Mouse (Mus musculus): ENCODE results near the gene Trpv2. TPM values are rescaled to one million over a fixed set of nuclear protein-coding genes. Genes with fewer than 3 reads are reported as not detected.

Trpv2 gene
- polyA plus RNA-seq, 1 experiment = 114 TPM

- H3K4me1 ChIP-seq (ENCODE audit: control insufficient read depth, insufficient read depth, low read length) = peaks cover 15% of the 10 kb centered on the region
- H3K4me3 ChIP-seq (ENCODE audit: insufficient read depth, low read length) = peak overlapping the region; percentile 83
- TF ChIP-seq POLR2A (IDR thresholded peaks at IDR 0.05; ENCODE audit: borderline replicate concordance, low read depth, low read length) (no peak), CTCF (IDR thresholded peaks at IDR 0.05; ENCODE audit: low read depth, low read length) (no peak)
- peak overlapping the region; percentile 98 for H3K27ac ChIP-seq (ENCODE audit: insufficient read depth, low read depth, low read length)
Measured at GRCm38 (mm10) chr11:62575659-62576438, 1.6 kb downstream of the Trpv2 start.

- H3K4me1 ChIP-seq (ENCODE audit: control insufficient read depth, insufficient read depth, low read length) = peaks cover 15% of the 10 kb centered on the region
- H3K4me3 ChIP-seq (ENCODE audit: insufficient read depth, low read length) = peak overlapping the region; percentile 83
- 0 out of 2 replicates have a peak, but pooled peaks have one; percentile 61 for TF ChIP-seq POLR2A (IDR thresholded peaks at IDR 0.05; ENCODE audit: borderline replicate concordance, low read depth, low read length)
- TF ChIP-seq CTCF (IDR thresholded peaks at IDR 0.05; ENCODE audit: low read depth, low read length) = no peak
- H3K27ac ChIP-seq (ENCODE audit: insufficient read depth, low read depth, low read length) = peak overlapping the region; percentile 98
Measured at GRCm38 (mm10) chr11:62576530-62577152, 2.4 kb downstream of the Trpv2 start.

DNA sequence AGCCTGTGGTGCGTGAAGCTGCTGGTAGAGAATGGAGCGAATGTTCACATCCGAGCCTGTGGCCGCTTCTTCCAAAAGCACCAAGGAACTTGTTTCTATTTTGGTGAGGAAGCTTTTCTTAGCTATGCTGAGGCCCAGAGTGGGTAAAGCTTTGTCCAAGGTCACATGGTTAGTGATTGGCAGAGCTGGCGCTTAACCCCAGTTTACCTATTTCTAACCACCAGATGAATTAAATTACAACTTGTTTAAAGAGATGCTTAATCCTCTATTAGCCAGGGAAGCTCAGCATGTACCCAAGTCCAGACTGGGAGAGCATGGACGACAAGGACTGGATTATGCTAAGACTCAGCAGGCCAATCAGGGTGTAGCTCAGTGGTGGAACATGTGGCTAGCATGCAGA is 8.7 kb downstream of the Trpv2 start:
- TF ChIP-seq POLR2A (IDR thresholded peaks at IDR 0.05; ENCODE audit: borderline replicate concordance, low read depth, low read length) (no peak), CTCF (IDR thresholded peaks at IDR 0.05; ENCODE audit: low read depth, low read length) (no peak)

GRCm38 (mm10) chr11:62584671-62585206 is 10.5 kb downstream of the Trpv2 start:
- H3K27ac ChIP-seq (ENCODE audit: insufficient read depth, low read depth, low read length) = no peak overlapping the region
- H3K4me1 ChIP-seq (ENCODE audit: control insufficient read depth, insufficient read depth, low read length) = no peaks in the 10 kb centered on the region
- TF ChIP-seq CTCF (IDR thresholded peaks at IDR 0.05; ENCODE audit: low read depth, low read length) = no peak
- TF ChIP-seq POLR2A (IDR thresholded peaks at IDR 0.05; ENCODE audit: borderline replicate concordance, low read depth, low read length) = no peak
- H3K4me3 ChIP-seq (ENCODE audit: insufficient read depth, low read length) = no peak overlapping the region

More for the DNA sequence above, 8.7 kb downstream of the Trpv2 start:
- H3K4me3 ChIP-seq (ENCODE audit: insufficient read depth, low read length) = no peak overlapping the region
- no peak overlapping the region for H3K27ac ChIP-seq (ENCODE audit: insufficient read depth, low read depth, low read length)
- H3K4me1 ChIP-seq (ENCODE audit: control insufficient read depth, insufficient read depth, low read length) = peaks cover 3% of the 10 kb centered on the region; the same call in 1 of the 2 replicates

GRCm38 (mm10) chr11:62587034-62587433 is 12.7 kb downstream of the Trpv2 start:
- H3K4me1 ChIP-seq (ENCODE audit: control insufficient read depth, insufficient read depth, low read length) = no peaks in the 10 kb centered on the region
- no peak overlapping the region for H3K4me3 ChIP-seq (ENCODE audit: insufficient read depth, low read length)
- no peak overlapping the region for H3K27ac ChIP-seq (ENCODE audit: insufficient read depth, low read depth, low read length)
- TF ChIP-seq CTCF (IDR thresholded peaks at IDR 0.05; ENCODE audit: low read depth, low read length) = no peak
- TF ChIP-seq POLR2A (IDR thresholded peaks at IDR 0.05; ENCODE audit: borderline replicate concordance, low read depth, low read length) = no peak

DNA sequence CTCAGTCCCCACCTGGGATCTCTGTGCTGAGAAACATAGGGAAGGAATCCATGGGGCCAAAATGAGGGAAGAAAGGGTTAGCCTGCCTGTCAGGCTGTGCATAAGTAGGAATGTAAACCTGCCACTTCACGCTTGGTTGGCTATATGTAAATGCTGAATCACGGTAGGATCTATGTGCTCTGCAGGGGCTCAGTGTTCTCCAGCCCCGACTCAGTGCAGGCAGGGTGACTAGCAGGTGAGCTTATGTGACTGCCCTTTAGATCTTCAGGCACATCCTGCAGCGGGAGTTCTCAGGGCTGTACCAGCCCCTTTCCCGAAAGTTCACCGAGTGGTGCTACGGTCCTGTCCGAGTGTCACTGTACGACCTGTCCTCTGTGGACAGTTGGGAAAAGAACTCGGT is 15.1 kb downstream of the Trpv2 start:
- Histone ChIP-seq H3K4me1 (ENCODE audit: control insufficient read depth, insufficient read depth, low read length) (no peaks in the 10 kb centered on the region), H3K27ac (ENCODE audit: insufficient read depth, low read depth, low read length) (no peak overlapping the region), H3K4me3 (ENCODE audit: insufficient read depth, low read length) (no peak overlapping the region)
- TF ChIP-seq POLR2A (IDR thresholded peaks at IDR 0.05; ENCODE audit: borderline replicate concordance, low read depth, low read length) = no peak
- no peak for TF ChIP-seq CTCF (IDR thresholded peaks at IDR 0.05; ENCODE audit: low read depth, low read length)

DNA sequence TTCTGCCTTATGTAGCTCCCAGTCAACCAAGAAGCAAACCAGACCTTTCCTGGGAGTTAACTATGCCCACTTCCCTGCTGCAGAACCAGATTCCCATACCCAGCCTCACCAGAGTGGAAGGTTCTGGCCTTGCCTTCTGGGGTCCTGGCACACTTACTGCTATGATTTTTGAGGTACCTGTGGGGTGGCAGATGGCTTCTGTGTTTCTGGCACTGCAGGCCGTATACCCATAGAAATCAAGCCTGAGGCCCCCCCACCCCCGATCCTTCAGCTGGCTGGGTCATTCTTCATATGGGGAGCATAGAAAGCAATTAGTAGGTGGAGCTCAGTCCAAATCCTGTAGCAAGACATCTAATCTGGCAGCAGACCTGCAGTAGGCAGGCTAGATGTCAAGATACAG is 16.7 kb downstream of the Trpv2 start:
- Histone ChIP-seq H3K4me1 (ENCODE audit: control insufficient read depth, insufficient read depth, low read length) (no peaks in the 10 kb centered on the region), H3K4me3 (ENCODE audit: insufficient read depth, low read length) (no peak overlapping the region), H3K27ac (ENCODE audit: insufficient read depth, low read depth, low read length) (no peak overlapping the region)
- no peak for TF ChIP-seq POLR2A (IDR thresholded peaks at IDR 0.05; ENCODE audit: borderline replicate concordance, low read depth, low read length)
- TF ChIP-seq CTCF (IDR thresholded peaks at IDR 0.05; ENCODE audit: low read depth, low read length) = no peak

DNA sequence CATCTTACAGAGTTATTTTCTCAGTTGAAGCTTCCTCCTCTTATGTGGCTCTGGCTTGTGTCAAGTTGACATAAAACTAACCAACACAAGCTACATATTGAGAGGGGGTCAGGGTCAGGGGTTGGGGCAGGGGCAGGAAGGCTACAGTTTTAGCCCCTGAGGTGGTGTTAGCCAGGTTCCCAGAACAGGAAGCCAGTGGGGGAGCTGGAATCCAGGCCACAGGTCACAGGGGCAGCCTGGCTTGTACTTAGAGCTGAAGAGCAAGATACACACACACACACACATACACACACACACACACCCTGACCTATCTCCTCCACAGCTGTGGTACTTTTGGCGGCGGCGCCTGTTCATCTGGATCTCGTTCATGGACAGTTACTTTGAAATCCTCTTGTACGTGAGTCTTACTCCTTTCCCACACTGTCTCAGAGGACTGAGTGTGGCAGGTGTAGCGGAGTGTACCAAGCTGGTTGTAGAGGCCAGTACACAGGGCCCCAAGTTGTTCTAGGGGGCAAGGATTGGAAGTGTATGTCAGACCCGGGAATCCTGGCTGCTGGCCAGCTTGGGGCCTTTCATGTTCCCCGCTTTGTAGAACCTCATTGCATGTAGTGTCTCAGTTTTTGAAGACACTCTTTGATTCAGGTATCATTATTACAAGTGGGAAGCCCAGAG is 17.8 kb downstream of the Trpv2 start:
- TF ChIP-seq CTCF (IDR thresholded peaks at IDR 0.05; ENCODE audit: low read depth, low read length) (no peak), POLR2A (IDR thresholded peaks at IDR 0.05; ENCODE audit: borderline replicate concordance, low read depth, low read length) (no peak)
- H3K4me3 ChIP-seq (ENCODE audit: insufficient read depth, low read length) = no peak overlapping the region
- H3K4me1 ChIP-seq (ENCODE audit: control insufficient read depth, insufficient read depth, low read length) = no peaks in the 10 kb centered on the region
- H3K27ac ChIP-seq (ENCODE audit: insufficient read depth, low read depth, low read length) = no peak overlapping the region

DNA sequence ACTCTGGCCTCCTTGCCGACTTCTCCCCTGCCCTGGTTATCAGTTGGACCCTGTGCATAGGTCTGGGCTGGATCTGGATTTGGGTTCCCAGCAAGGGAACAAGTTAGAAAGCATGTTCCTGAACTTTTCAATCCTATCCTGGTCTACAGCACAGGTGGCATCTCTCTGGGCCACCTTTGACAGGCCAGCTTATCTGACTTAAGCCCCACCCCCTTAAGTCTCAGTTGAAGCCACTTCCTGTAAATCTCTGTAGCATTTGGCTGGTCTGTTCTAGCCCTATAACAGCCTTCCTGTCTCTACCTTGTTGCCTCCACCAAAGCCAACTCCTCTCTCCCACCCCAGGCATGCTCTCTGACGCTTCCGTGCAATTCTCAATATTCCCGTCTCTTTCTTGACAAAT is 24.3 kb downstream of the Trpv2 start:
- no peak overlapping the region for H3K27ac ChIP-seq (ENCODE audit: insufficient read depth, low read depth, low read length)
- TF ChIP-seq CTCF (IDR thresholded peaks at IDR 0.05; ENCODE audit: low read depth, low read length) (no peak), POLR2A (IDR thresholded peaks at IDR 0.05; ENCODE audit: borderline replicate concordance, low read depth, low read length) (no peak)
- peaks cover 5% of the 10 kb centered on the region for H3K4me1 ChIP-seq (ENCODE audit: control insufficient read depth, insufficient read depth, low read length)
- H3K4me3 ChIP-seq (ENCODE audit: insufficient read depth, low read length) = no peak overlapping the region

All from bone marrow macrophage, adult 2 months (primary cell).